Mouse (Mus musculus) megakaryocyte, embryonic 14.5 days (primary cell): Measurements from ENCODE around the gene Wipi2. TPM values are rescaled to one million over a fixed set of nuclear protein-coding genes. Genes with fewer than 3 reads are reported as not detected.

Experiments
- H3K27me3 ChIP-seq: replicated peaks from 2 replicates; pipeline ENCODE3; 2012; ENCODE audit warnings: inconsistent platforms
- H3K36me3 ChIP-seq: replicated peaks from 2 replicates; pipeline ENCODE3; 2012; ENCODE audit warnings: low read length, inconsistent platforms, mixed read lengths
- H3K4me1 ChIP-seq: 2 replicates; pipeline ENCODE4 v1.6.1; 2012; ENCODE audit warnings: inconsistent platforms
- H3K4me3 ChIP-seq: replicated peaks from 2 replicates; pipeline ENCODE3; 2012; ENCODE audit warnings: moderate library complexity, mild to moderate bottlenecking, inconsistent platforms
- H3K9me3 ChIP-seq: 2 replicates; pipeline ENCODE4 v1.6.1; 2012; ENCODE audit warnings: inconsistent platforms
- FLI1 ChIP-seq: IDR thresholded peaks from 2 replicates; pipeline ENCODE4 v1.6.1; 2012; ENCODE audit warnings: low read length, inconsistent platforms, mixed read lengths
- GATA1 ChIP-seq: IDR thresholded peaks from 3 replicates; pipeline ENCODE4 v1.6.1; 2012; ENCODE audit warnings: mixed read lengths, low read length, inconsistent platforms, borderline replicate concordance
- polyA plus RNA-seq: library from polyadenylated mRNA; stranded (reverse); fragments of >175 nt; gene quantifications from 2 replicates; pipeline ENCODE4 v1.2.3, GENCODE M21; 2012; ENCODE audit warnings: low replicate concordance; ENCODE audit not compliant: insufficient read depth

Gene Wipi2
- polyA plus RNA-seq, 1 experiment = 4.7 TPM

DNA sequence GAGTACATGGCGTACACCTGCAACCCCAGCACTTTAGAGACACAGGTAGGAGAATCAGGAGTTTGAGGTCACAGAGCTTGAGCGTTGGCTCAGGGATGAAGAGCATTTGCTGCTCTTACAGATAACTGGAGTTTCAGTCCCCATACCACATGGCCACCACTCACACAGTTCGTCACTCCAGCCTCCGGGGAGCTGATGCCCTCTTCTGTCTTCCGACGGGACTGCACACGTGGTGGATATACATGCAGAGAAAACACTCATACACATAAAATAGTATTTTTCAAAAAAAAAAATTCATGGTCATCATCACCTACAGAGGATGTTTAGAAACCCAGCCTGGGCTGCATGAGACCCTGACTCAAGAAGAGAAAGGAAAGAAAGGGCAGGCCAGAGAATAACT is 4.4 kb upstream of the Wipi2 start:
- peaks cover 10% of the 10 kb centered on the region for H3K4me1 ChIP-seq
- TF ChIP-seq GATA1 (no peak), FLI1 (no peak)
- H3K4me3 ChIP-seq = no peak overlapping the region
- H3K9me3 ChIP-seq = peaks cover 7% of the 10 kb centered on the region
- H3K36me3 ChIP-seq = no peaks in the 10 kb centered on the region
- peaks cover 19% of the 10 kb centered on the region for H3K27me3 ChIP-seq

- Histone ChIP-seq H3K9me3 (no peaks in the 10 kb centered on the region), H3K4me1 (peaks cover 35% of the 10 kb centered on the region)
These were observed 1.5 kb downstream of the Wipi2 start for GRCm38 (mm10) chr5:142628726-142629662.

DNA sequence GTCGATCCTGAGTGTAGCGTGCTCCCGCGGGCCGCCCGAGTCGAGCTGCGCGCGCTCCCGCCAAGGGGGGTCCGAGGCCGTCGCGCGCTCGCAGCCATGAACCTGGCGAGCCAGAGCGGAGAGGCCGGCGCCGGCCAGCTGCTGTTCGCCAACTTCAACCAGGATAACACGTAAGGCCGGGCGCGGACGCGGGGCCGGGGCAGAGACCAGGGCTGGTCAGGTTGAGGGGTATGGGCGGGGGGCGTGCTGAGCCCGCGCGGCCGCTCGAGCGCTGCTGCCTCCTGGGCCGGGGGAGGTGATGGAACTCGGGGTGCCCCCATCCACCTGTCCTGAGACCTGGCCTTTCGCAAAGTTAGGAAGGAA is 2.1 kb downstream of the Wipi2 start:
- H3K27me3 ChIP-seq = peaks cover 5% of the 10 kb centered on the region
- peak overlapping the region; percentile 98 for H3K4me3 ChIP-seq
- no peak for TF ChIP-seq FLI1
- no peak for TF ChIP-seq GATA1
- H3K9me3 ChIP-seq = no peaks in the 10 kb centered on the region
- H3K36me3 ChIP-seq = peaks cover 32% of the 10 kb centered on the region
- peaks cover 35% of the 10 kb centered on the region for H3K4me1 ChIP-seq

More at GRCm38 (mm10) chr5:142628726-142629662, 1.5 kb downstream of the Wipi2 start:
- TF ChIP-seq GATA1 (no peak), FLI1 (peak; percentile 77)
- Histone ChIP-seq H3K4me3 (peak overlapping the region; percentile 98), H3K36me3 (peaks cover 28% of the 10 kb centered on the region), H3K27me3 (peaks cover 6% of the 10 kb centered on the region)

DNA sequence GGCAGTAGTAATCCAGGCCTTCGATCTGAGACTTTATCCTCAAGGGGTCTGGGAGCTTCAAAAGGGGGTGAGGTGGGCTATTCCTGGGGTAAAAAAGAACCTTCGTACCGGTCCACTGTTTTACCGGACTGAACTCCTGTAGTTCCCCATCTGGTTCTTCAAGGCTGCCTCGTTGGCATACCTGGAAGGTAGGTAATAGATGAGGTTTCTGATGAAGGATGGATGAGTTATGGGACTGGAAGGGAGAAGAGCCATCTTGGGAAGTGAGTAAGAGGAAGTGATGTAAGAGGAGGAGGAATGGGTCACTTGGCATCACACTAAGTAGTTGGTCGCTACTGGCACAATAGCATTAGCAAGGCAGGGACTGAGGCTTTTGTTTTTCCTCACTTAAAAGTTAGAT is 2.7 kb downstream of the Wipi2 start:
- peaks cover 35% of the 10 kb centered on the region for H3K4me1 ChIP-seq
- H3K9me3 ChIP-seq = no peaks in the 10 kb centered on the region
- H3K36me3 ChIP-seq = peaks cover 37% of the 10 kb centered on the region
- peaks cover 5% of the 10 kb centered on the region for H3K27me3 ChIP-seq
- H3K4me3 ChIP-seq = peak overlapping the region; percentile 98
- TF ChIP-seq GATA1 (no peak), FLI1 (no peak)

GRCm38 (mm10) chr5:142637823-142638222 is 10.3 kb downstream of the Wipi2 start:
- Histone ChIP-seq H3K36me3 (peaks cover 96% of the 10 kb centered on the region), H3K27me3 (no peaks in the 10 kb centered on the region), H3K4me3 (no peak overlapping the region), H3K9me3 (no peaks in the 10 kb centered on the region), H3K4me1 (peaks cover 26% of the 10 kb centered on the region)
- no peak for TF ChIP-seq GATA1
- TF ChIP-seq FLI1 = no peak

GRCm38 (mm10) chr5:142640088-142640487 is 12.6 kb downstream of the Wipi2 start:
- TF ChIP-seq FLI1 = no peak
- TF ChIP-seq GATA1 = no peak
- H3K9me3 ChIP-seq = no peaks in the 10 kb centered on the region
- H3K36me3 ChIP-seq = peaks cover 94% of the 10 kb centered on the region
- no peaks in the 10 kb centered on the region for H3K27me3 ChIP-seq
- peaks cover 26% of the 10 kb centered on the region for H3K4me1 ChIP-seq
- H3K4me3 ChIP-seq = no peak overlapping the region

DNA sequence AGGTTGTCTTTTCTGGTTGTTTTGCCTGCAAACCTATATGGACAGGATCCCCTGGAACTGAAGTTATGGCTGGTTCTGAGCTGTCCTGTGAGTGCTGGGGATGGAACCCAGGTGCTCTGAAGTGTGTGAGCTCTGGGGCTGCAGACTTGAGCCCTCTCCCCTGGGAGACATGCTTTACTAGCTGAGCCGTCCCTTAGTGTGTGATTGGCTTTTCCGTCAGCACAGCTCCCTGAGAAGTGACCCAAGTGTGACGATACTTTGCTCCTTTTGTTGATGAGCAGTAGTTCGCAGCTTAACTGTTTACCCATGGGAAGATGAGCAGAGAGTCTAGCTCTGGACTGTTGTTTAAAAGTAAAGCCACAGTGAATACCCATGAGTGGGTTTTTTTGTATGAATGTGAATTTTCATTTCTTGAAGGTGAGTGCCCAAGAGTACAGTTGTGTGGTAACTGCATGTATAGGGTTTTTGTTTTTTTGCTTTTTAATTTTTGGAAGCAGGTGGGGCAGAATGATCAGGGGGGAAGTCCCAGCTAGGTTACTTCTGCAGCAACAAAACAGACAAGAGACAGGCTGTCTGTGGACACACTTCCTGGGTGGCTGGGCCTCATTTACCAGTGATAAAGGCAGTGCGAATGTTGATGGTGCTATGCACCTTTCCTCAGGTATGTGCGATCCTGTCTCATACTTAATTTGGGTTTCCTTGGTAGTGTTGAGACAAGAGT is 14.0 kb downstream of the Wipi2 start:
- Histone ChIP-seq H3K4me3 (no peak overlapping the region), H3K27me3 (no peaks in the 10 kb centered on the region), H3K36me3 (peaks cover 85% of the 10 kb centered on the region), H3K9me3 (no peaks in the 10 kb centered on the region), H3K4me1 (peaks cover 20% of the 10 kb centered on the region)
- TF ChIP-seq GATA1 (no peak), FLI1 (no peak)

GRCm38 (mm10) chr5:142648162-142648561 is 20.7 kb downstream of the Wipi2 start:
- no peak overlapping the region for H3K4me3 ChIP-seq

DNA sequence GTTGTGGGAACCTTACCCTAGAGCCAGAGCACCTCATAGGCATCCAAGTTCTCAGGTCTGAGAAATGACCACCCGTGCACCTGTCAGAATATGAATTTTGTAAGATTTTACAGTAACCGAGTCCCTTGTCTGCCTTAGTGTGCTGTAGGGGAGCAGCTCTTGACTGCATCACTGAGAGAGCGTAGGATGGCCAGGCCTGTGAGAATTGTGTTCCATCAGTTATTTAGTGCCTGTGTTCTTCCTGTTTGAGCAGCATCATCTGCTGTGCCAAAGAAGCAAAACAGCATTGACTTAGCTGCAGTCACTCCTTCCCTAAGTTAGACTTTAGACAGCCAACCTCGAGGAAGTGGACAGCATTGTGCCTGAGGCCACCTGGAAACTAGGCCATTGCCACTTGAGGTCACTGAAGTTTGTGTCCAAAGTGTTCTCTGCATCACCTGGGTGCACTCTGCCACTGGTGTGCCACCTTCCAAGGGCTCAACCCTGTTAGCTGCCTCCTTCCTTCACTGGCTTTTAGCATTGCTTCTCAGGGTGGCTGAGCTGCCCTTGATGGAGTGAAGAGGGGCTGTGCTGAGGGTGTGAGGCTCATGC is 22.1 kb downstream of the Wipi2 start:
- H3K4me1 ChIP-seq = peaks cover 22% of the 10 kb centered on the region
- TF ChIP-seq FLI1 (no peak), GATA1 (no peak)
- H3K36me3 ChIP-seq = peaks cover 59% of the 10 kb centered on the region
- no peaks in the 10 kb centered on the region for H3K9me3 ChIP-seq
- H3K4me3 ChIP-seq = no peak overlapping the region
- no peaks in the 10 kb centered on the region for H3K27me3 ChIP-seq

More at GRCm38 (mm10) chr5:142648162-142648561, 20.7 kb downstream of the Wipi2 start:
- H3K4me1 ChIP-seq = peaks cover 22% of the 10 kb centered on the region
- H3K27me3 ChIP-seq = no peaks in the 10 kb centered on the region
- TF ChIP-seq GATA1 = no peak
- TF ChIP-seq FLI1 = no peak
- peaks cover 60% of the 10 kb centered on the region for H3K36me3 ChIP-seq
- H3K9me3 ChIP-seq = no peaks in the 10 kb centered on the region

DNA sequence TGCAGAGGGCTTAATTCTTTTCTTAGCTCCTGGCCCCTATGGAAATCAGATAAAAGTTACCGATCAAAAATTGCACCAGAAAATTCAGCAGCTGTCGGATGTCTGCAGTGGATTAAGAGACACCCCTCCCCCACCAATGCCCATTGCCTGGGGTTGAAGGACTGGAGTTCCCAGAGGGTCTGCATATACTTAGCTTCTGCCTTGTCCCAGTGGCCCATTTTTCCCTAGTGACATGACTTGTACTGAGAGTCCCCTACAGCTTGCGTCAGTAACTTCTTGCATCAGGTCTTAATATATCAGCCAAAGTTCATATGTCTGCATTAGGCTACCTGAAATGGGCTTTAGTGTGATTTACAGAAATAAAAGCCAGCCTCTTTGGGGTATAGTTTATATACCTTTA is 22.9 kb downstream of the Wipi2 start:
- Histone ChIP-seq H3K27me3 (no peaks in the 10 kb centered on the region), H3K9me3 (no peaks in the 10 kb centered on the region), H3K36me3 (peaks cover 60% of the 10 kb centered on the region), H3K4me1 (peaks cover 22% of the 10 kb centered on the region), H3K4me3 (no peak overlapping the region)
- TF ChIP-seq FLI1 = no peak
- TF ChIP-seq GATA1 = no peak
